Mouse (Mus musculus) heart, postnatal 0 days (tissue): ENCODE results near the gene 9630041A04Rik. TPM values are rescaled to one million over a fixed set of nuclear protein-coding genes. Genes with fewer than 3 reads are reported as not detected.

Experiments
- ATAC-seq: fragments of 200-750 bp; cut with Nextera tagmentation; 2 replicates; pipeline ENCODE4 v1.8.0; 2017; ENCODE audit warnings: low read depth, moderate number of reproducible peaks, moderate library complexity; ENCODE audit not compliant: insufficient read depth
- DNase-seq: peaks from one replicate; pipeline ENCODE4 v3.0.0-alpha.2; 2016; ENCODE audit warnings: low spot score
- H3K27ac ChIP-seq: fragments of 300-500 bp; sonication (generic); 2 replicates; pipeline ENCODE4 v1.5.1; 2014; ENCODE audit warnings: low read depth, mild to moderate bottlenecking
- H3K27me3 ChIP-seq: fragments of 300-500 bp; sonication (generic); 2 replicates; pipeline ENCODE4 v1.6.1; 2014; ENCODE audit warnings: low read length, mixed read lengths; ENCODE audit not compliant: control insufficient read depth, insufficient read depth
- H3K36me3 ChIP-seq: fragments of 300-500 bp; sonication (generic); replicated peaks from 2 replicates; pipeline ENCODE4 v1.6.1; 2014; ENCODE audit warnings: low read length, mixed read lengths; ENCODE audit not compliant: control insufficient read depth, insufficient read depth
- H3K4me1 ChIP-seq: fragments of 300-500 bp; sonication (generic); 2 replicates; pipeline ENCODE4 v1.6.1; 2014; ENCODE audit warnings: antibody characterized with exemption; ENCODE audit not compliant: control insufficient read depth, insufficient read depth
- H3K4me2 ChIP-seq: fragments of 300-500 bp; sonication (generic); 2 replicates; pipeline ENCODE4 v1.6.1; 2014; ENCODE audit warnings: low read depth, mild to moderate bottlenecking, low read length, moderate library complexity
- H3K4me3 ChIP-seq: fragments of 300-500 bp; sonication (generic); 2 replicates; pipeline ENCODE4 v1.5.1; 2014; ENCODE audit warnings: low read depth, low read length
- H3K9ac ChIP-seq: fragments of 300-500 bp; sonication (generic); replicated peaks from 2 replicates; pipeline ENCODE4 v1.6.1; 2014; ENCODE audit warnings: low read depth, low read length, mixed read lengths
- H3K9me3 ChIP-seq: fragments of 300-500 bp; sonication (generic); replicated peaks from 2 replicates; pipeline ENCODE4 v1.6.1; 2016; ENCODE audit warnings: low read length; ENCODE audit not compliant: control insufficient read depth
- CTCF ChIP-seq: IDR thresholded peaks from 2 replicates; pipeline ENCODE4 v1.5.1; 2016; ENCODE audit warnings: antibody characterized with exemption, control low read depth, low read depth
- EP300 ChIP-seq: IDR thresholded peaks from 2 replicates; pipeline ENCODE4 v1.6.1; 2016; ENCODE audit warnings: antibody characterized with exemption, low read depth
- WGBS: fragments of 180-500 bp; shearing (Covaris S2); extraction: QIAGEN DNeasy Blood & Tissue Kit; methylation state at CpG from one replicate; pipeline ENCODE4 v1.1.7; 2014; 5-methylcytosine and 5-hydroxymethylcytosine counted together
- polyA plus RNA-seq: library from polyadenylated mRNA; unstranded; fragments of >200 nt; fragmentation: Nextera tagmentation; extraction: Ambion mirVana; gene quantifications from 2 replicates; pipeline ENCODE4 v1.2.1, GENCODE M21; 2015
- total RNA-seq: library from RNA; depleted of rRNA; stranded (reverse); fragments of >200 nt; gene quantifications from 2 replicates; pipeline ENCODE4 v1.2.3, GENCODE M21; 2014; ENCODE audit warnings: low replicate concordance

Gene 9630041A04Rik
- total and polyA plus RNA-seq, 2 experiments from 2014 or later, result not detected

- H3K9ac ChIP-seq, result no peak overlapping the region
- H3K4me2 ChIP-seq, result no peak overlapping the region
- no peak for TF ChIP-seq CTCF
- TF ChIP-seq EP300, result no peak
- DNase-seq (no peak), ATAC-seq (peak; percentile 17; the same call in 1 of the 2 replicates)
- no peaks in the 10 kb centered on the region for H3K4me1 ChIP-seq
- no peaks in the 10 kb centered on the region for H3K9me3 ChIP-seq
- H3K4me3 ChIP-seq, result no peak overlapping the region
- no peak overlapping the region for H3K27ac ChIP-seq
- H3K36me3 ChIP-seq, result no peaks in the 10 kb centered on the region
- no peaks in the 10 kb centered on the region for H3K27me3 ChIP-seq
- WGBS, result 41% methylated on average over 5 of the region's 5 CpGs
Measured at GRCm38 (mm10) chr9:101939006-101939405, 77.4 kb downstream of the 9630041A04Rik start.

- no peak overlapping the region for H3K27ac ChIP-seq
- DNase-seq, result no peak
- WGBS, result 57% methylated on average over 3 of the region's 3 CpGs
- no peaks in the 10 kb centered on the region for H3K36me3 ChIP-seq
- H3K9me3 ChIP-seq, result no peaks in the 10 kb centered on the region
- no peak overlapping the region for H3K4me2 ChIP-seq
- TF ChIP-seq EP300 (no peak), CTCF (no peak)
- no peaks in the 10 kb centered on the region for H3K27me3 ChIP-seq
- H3K9ac ChIP-seq, result no peak overlapping the region
- H3K4me1 ChIP-seq, result no peaks in the 10 kb centered on the region
- H3K4me3 ChIP-seq, result no peak overlapping the region
- no peak for ATAC-seq
Measured at GRCm38 (mm10) chr9:101940182-101940581, 78.5 kb downstream of the 9630041A04Rik start.

GRCm38 (mm10) chr9:101942058-101942669, 80.5 kb downstream of the 9630041A04Rik start:
- H3K9me3 ChIP-seq, result no peaks in the 10 kb centered on the region
- H3K9ac ChIP-seq, result no peak overlapping the region
- no peaks in the 10 kb centered on the region for H3K27me3 ChIP-seq
- H3K4me3 ChIP-seq, result no peak overlapping the region
- no peak for TF ChIP-seq CTCF
- no peak for TF ChIP-seq EP300
- no peak overlapping the region for H3K4me2 ChIP-seq
- DNase-seq (no peak), ATAC-seq (no peak)
- no peak overlapping the region for H3K27ac ChIP-seq
- WGBS, result 77% methylated on average over 9 of the region's 9 CpGs
- H3K36me3 ChIP-seq, result no peaks in the 10 kb centered on the region
- no peaks in the 10 kb centered on the region for H3K4me1 ChIP-seq

- DNase-seq, result no peak
- no peaks in the 10 kb centered on the region for H3K27me3 ChIP-seq
- H3K9me3 ChIP-seq, result no peaks in the 10 kb centered on the region
- H3K9ac ChIP-seq, result no peak overlapping the region
- no peak overlapping the region for H3K27ac ChIP-seq
- no peaks in the 10 kb centered on the region for H3K36me3 ChIP-seq
- H3K4me1 ChIP-seq, result no peaks in the 10 kb centered on the region
- no peak for ATAC-seq
- WGBS, result 64% methylated on average over 7 of the region's 7 CpGs
- H3K4me3 ChIP-seq, result no peak overlapping the region
- H3K4me2 ChIP-seq, result no peak overlapping the region
- no peak for TF ChIP-seq CTCF
- TF ChIP-seq EP300, result no peak
Measured at GRCm38 (mm10) chr9:101945326-101945725, 83.7 kb downstream of the 9630041A04Rik start.

GRCm38 (mm10) chr9:101945814-101946213, 84.2 kb downstream of the 9630041A04Rik start:
- 72% methylated on average over 4 of the region's 4 CpGs for WGBS
- no peak overlapping the region for H3K27ac ChIP-seq
- no peak overlapping the region for H3K9ac ChIP-seq
- TF ChIP-seq EP300 (no peak), CTCF (no peak)
- ATAC-seq (no peak), DNase-seq (no peak)
- H3K4me3 ChIP-seq, result no peak overlapping the region
- no peaks in the 10 kb centered on the region for H3K36me3 ChIP-seq
- H3K4me1 ChIP-seq, result no peaks in the 10 kb centered on the region
- no peaks in the 10 kb centered on the region for H3K9me3 ChIP-seq
- no peaks in the 10 kb centered on the region for H3K27me3 ChIP-seq
- H3K4me2 ChIP-seq, result no peak overlapping the region

GRCm38 (mm10) chr9:101950101-101950500, 88.5 kb downstream of the 9630041A04Rik start:
- no peaks in the 10 kb centered on the region for H3K27me3 ChIP-seq
- H3K27ac ChIP-seq, result no peak overlapping the region
- no peak overlapping the region for H3K4me2 ChIP-seq
- H3K4me1 ChIP-seq, result no peaks in the 10 kb centered on the region
- H3K9ac ChIP-seq, result no peak overlapping the region
- no peaks in the 10 kb centered on the region for H3K9me3 ChIP-seq
- DNase-seq (no peak), ATAC-seq (no peak)
- no peak overlapping the region for H3K4me3 ChIP-seq
- TF ChIP-seq CTCF, result no peak
- no peak for TF ChIP-seq EP300
- 30% methylated on average over 3 of the region's 3 CpGs for WGBS
- H3K36me3 ChIP-seq, result no peaks in the 10 kb centered on the region
